Mouse (Mus musculus): ENCODE measurements at regions not wholly inside any gene's neighbourhood (a gene's known extent, or its start where the extent isn't known, plus 50 kb on each side); places are given as distances from the start of the nearest gene placed in this dataset.

GRCm38 (mm10) chr14:47863701-47864100 is 215.5 kb downstream of the Ktn1 start:
- WGBS: 78% methylated on average over 6 of the region's 6 CpGs
- H3K36me3 ChIP-seq: no peaks in the 10 kb centered on the region

GRCm38 (mm10) chr14:47867017-47867416 is 218.8 kb downstream of the Ktn1 start:
- Histone ChIP-seq H3K4me2 (no peak overlapping the region), H3K4me3 (no peak overlapping the region), H3K9me3 (no peaks in the 10 kb centered on the region), H3K36me3 (no peaks in the 10 kb centered on the region), H3K9ac (no peak overlapping the region), H3K4me1 (no peaks in the 10 kb centered on the region), H3K27ac (no peak overlapping the region), H3K27me3 (no peaks in the 10 kb centered on the region; the same call in 1 of the 2 replicates)
- ATAC-seq (ENCODE audit: borderline replicate concordance, extremely low read depth, low FRiP score, low TSS enrichment): no peak
- WGBS: 76% methylated on average over 2 of the region's 2 CpGs

More at GRCm38 (mm10) chr14:47863701-47864100, 215.5 kb downstream of the Ktn1 start:
- Histone ChIP-seq H3K4me2 (no peak overlapping the region), H3K4me3 (no peak overlapping the region), H3K9ac (no peak overlapping the region), H3K4me1 (no peaks in the 10 kb centered on the region), H3K27ac (no peak overlapping the region), H3K9me3 (no peaks in the 10 kb centered on the region), H3K27me3 (no peaks in the 10 kb centered on the region; the same call in 1 of the 2 replicates)
- no peak for ATAC-seq (ENCODE audit: borderline replicate concordance, extremely low read depth, low FRiP score, low TSS enrichment)

GRCm38 (mm10) chr14:47868258-47868780 is 220.1 kb downstream of the Ktn1 start:
- H3K27me3 ChIP-seq: no peaks in the 10 kb centered on the region; the same call in 1 of the 2 replicates
- 78% methylated on average over 3 of the region's 3 CpGs for WGBS

GRCm38 (mm10) chr14:47876585-47876984 is 228.3 kb downstream of the Ktn1 start:
- no peak for ATAC-seq (ENCODE audit: borderline replicate concordance, extremely low read depth, low FRiP score, low TSS enrichment)
- H3K27ac ChIP-seq: no peak overlapping the region
- 0 out of 2 replicates have a peak, but pooled peaks cover 3% of the 10 kb centered on the region for H3K4me1 ChIP-seq
- H3K27me3 ChIP-seq: no peaks in the 10 kb centered on the region
- WGBS: 32% methylated on average over 5 of the region's 5 CpGs
- no peak overlapping the region for H3K9ac ChIP-seq
- no peak overlapping the region for H3K4me2 ChIP-seq
- H3K36me3 ChIP-seq: no peaks in the 10 kb centered on the region
- H3K4me3 ChIP-seq: no peak overlapping the region
- H3K9me3 ChIP-seq: no peaks in the 10 kb centered on the region

More at GRCm38 (mm10) chr14:47868258-47868780, 220.1 kb downstream of the Ktn1 start:
- Histone ChIP-seq H3K9ac (no peak overlapping the region), H3K4me1 (no peaks in the 10 kb centered on the region), H3K27ac (no peak overlapping the region), H3K4me2 (no peak overlapping the region), H3K4me3 (no peak overlapping the region), H3K36me3 (no peaks in the 10 kb centered on the region), H3K9me3 (no peaks in the 10 kb centered on the region)
- no peak for ATAC-seq (ENCODE audit: borderline replicate concordance, extremely low read depth, low FRiP score, low TSS enrichment)

GRCm38 (mm10) chr14:47877167-47877566 is 228.9 kb downstream of the Ktn1 start:
- no peak for ATAC-seq (ENCODE audit: borderline replicate concordance, extremely low read depth, low FRiP score, low TSS enrichment)
- no peaks in the 10 kb centered on the region for H3K36me3 ChIP-seq
- WGBS: 76% methylated on average over 3 of the region's 3 CpGs
- H3K27ac ChIP-seq: no peak overlapping the region
- no peaks in the 10 kb centered on the region for H3K27me3 ChIP-seq
- no peaks in the 10 kb centered on the region for H3K9me3 ChIP-seq
- 0 out of 2 replicates have a peak, but pooled peaks cover 3% of the 10 kb centered on the region for H3K4me1 ChIP-seq
- H3K4me2 ChIP-seq: no peak overlapping the region
- no peak overlapping the region for H3K4me3 ChIP-seq
- H3K9ac ChIP-seq: no peak overlapping the region

GRCm38 (mm10) chr14:47877771-47878443 is 229.7 kb downstream of the Ktn1 start:
- no peaks in the 10 kb centered on the region for H3K36me3 ChIP-seq
- no peaks in the 10 kb centered on the region for H3K27me3 ChIP-seq
- no peak overlapping the region for H3K4me2 ChIP-seq
- H3K4me3 ChIP-seq: no peak overlapping the region
- 64% methylated on average over 5 of the region's 5 CpGs for WGBS
- ATAC-seq (ENCODE audit: borderline replicate concordance, extremely low read depth, low FRiP score, low TSS enrichment): no peak
- H3K9ac ChIP-seq: no peak overlapping the region
- 0 out of 2 replicates have a peak, but pooled peaks cover 3% of the 10 kb centered on the region for H3K4me1 ChIP-seq
- H3K9me3 ChIP-seq: no peaks in the 10 kb centered on the region
- no peak overlapping the region for H3K27ac ChIP-seq

- 83% methylated on average over 3 of the region's 3 CpGs for WGBS
- no peaks in the 10 kb centered on the region for H3K9me3 ChIP-seq
- no peaks in the 10 kb centered on the region for H3K36me3 ChIP-seq
- H3K9ac ChIP-seq: no peak overlapping the region
- peaks cover 5% of the 10 kb centered on the region; the same call in 1 of the 2 replicates for H3K27me3 ChIP-seq
- H3K27ac ChIP-seq: no peak overlapping the region
- no peak overlapping the region for H3K4me2 ChIP-seq
- no peak overlapping the region for H3K4me3 ChIP-seq
- H3K4me1 ChIP-seq: no peaks in the 10 kb centered on the region
- ATAC-seq (ENCODE audit: borderline replicate concordance, extremely low read depth, low FRiP score, low TSS enrichment): no peak
These were observed 235.3 kb upstream of the Peli2 start for GRCm38 (mm10) chr14:47885326-47885725.

GRCm38 (mm10) chr14:47890251-47891198 is 230.1 kb upstream of the Peli2 start:
- Histone ChIP-seq H3K4me2 (no peak overlapping the region), H3K4me3 (no peak overlapping the region), H3K9me3 (no peaks in the 10 kb centered on the region), H3K27me3 (peaks cover 5% of the 10 kb centered on the region; the same call in 1 of the 2 replicates), H3K9ac (no peak overlapping the region), H3K27ac (no peak overlapping the region), H3K4me1 (no peaks in the 10 kb centered on the region), H3K36me3 (no peaks in the 10 kb centered on the region)
- WGBS: 64% methylated on average over 9 of the region's 9 CpGs
- ATAC-seq (ENCODE audit: borderline replicate concordance, extremely low read depth, low FRiP score, low TSS enrichment): no peak

GRCm38 (mm10) chr14:47896581-47896980 is 224.0 kb upstream of the Peli2 start:
- Histone ChIP-seq H3K4me1 (no peaks in the 10 kb centered on the region), H3K27me3 (no peaks in the 10 kb centered on the region), H3K9me3 (no peaks in the 10 kb centered on the region), H3K36me3 (no peaks in the 10 kb centered on the region), H3K9ac (no peak overlapping the region), H3K27ac (no peak overlapping the region), H3K4me3 (no peak overlapping the region), H3K4me2 (no peak overlapping the region)
- 67% methylated on average over 3 of the region's 3 CpGs for WGBS
- ATAC-seq (ENCODE audit: borderline replicate concordance, extremely low read depth, low FRiP score, low TSS enrichment): no peak

GRCm38 (mm10) chr14:47897907-47898530 is 222.6 kb upstream of the Peli2 start:
- H3K4me3 ChIP-seq: no peak overlapping the region
- no peak for ATAC-seq (ENCODE audit: borderline replicate concordance, extremely low read depth, low FRiP score, low TSS enrichment)
- H3K9ac ChIP-seq: no peak overlapping the region
- H3K9me3 ChIP-seq: no peaks in the 10 kb centered on the region
- H3K27ac ChIP-seq: no peak overlapping the region
- no peaks in the 10 kb centered on the region for H3K36me3 ChIP-seq
- no peak overlapping the region for H3K4me2 ChIP-seq
- 69% methylated on average over 5 of the region's 5 CpGs for WGBS
- H3K27me3 ChIP-seq: no peaks in the 10 kb centered on the region
- no peaks in the 10 kb centered on the region for H3K4me1 ChIP-seq

- no peak overlapping the region for H3K9ac ChIP-seq
- no peaks in the 10 kb centered on the region for H3K36me3 ChIP-seq
- H3K27ac ChIP-seq: no peak overlapping the region
- WGBS: 64% methylated on average over 4 of the region's 4 CpGs
- H3K27me3 ChIP-seq: no peaks in the 10 kb centered on the region
- H3K9me3 ChIP-seq: no peaks in the 10 kb centered on the region
- H3K4me1 ChIP-seq: no peaks in the 10 kb centered on the region
- no peak for ATAC-seq (ENCODE audit: borderline replicate concordance, extremely low read depth, low FRiP score, low TSS enrichment)
- no peak overlapping the region for H3K4me3 ChIP-seq
- H3K4me2 ChIP-seq: no peak overlapping the region
These were observed 222.0 kb upstream of the Peli2 start for GRCm38 (mm10) chr14:47898605-47899004.

Data from lung, embryonic 15.5 days (tissue).